Mouse (Mus musculus) bone marrow macrophage, adult 2 months (primary cell): ENCODE data around the gene Gprc5d.

Experiments
- CTCF ChIP-seq: IDR thresholded peaks from 2 replicates; pipeline ENCODE4 v1.5.1; 2012; ENCODE audit warnings: low read depth, mild to moderate bottlenecking, low read length, moderate library complexity
- POLR2A ChIP-seq: IDR thresholded peaks from 2 replicates; pipeline ENCODE4 v1.6.1; 2012; ENCODE audit warnings: mild to moderate bottlenecking, low read depth, low read length, borderline replicate concordance

DNA sequence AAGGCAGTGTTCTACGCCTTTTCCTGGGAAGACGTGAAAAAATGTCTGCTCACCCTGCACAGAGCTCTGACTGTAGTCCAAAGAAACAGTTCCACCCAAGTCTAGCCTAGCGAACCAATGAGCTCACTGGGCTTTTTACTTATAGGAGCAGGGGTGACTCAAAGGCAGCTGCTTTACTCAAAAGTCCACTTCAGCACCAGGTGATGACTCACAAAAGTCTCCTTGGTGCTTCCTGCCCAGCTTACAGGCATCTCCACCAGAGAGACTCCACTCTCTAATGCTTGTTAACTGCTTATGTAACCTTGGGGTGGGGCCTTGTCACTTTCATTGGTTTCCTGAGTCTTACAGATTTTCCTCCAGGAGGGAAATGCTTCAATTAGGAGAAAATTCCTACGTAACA lies 57.4 kb downstream of the Gprc5d start:
- TF ChIP-seq POLR2A (no peak), CTCF (no peak)
